Mouse (Mus musculus) cerebellum, adult 2 months (tissue): Measurements from ENCODE around the gene Hoxd4.

ENCODE experiments used
- CTCF ChIP-seq: fragments of 200-500 bp; IDR thresholded peaks from 2 replicates; pipeline ENCODE4 v1.5.1; 2011; ENCODE audit warnings: low read depth, mild to moderate bottlenecking, control low read depth, low read length, moderate library complexity, borderline replicate concordance; ENCODE audit not compliant: insufficient read depth
- POLR2A ChIP-seq: fragments of 200-500 bp; IDR thresholded peaks from 2 replicates; pipeline ENCODE4 v1.6.1; 2011; ENCODE audit warnings: low read length, control low read depth, borderline replicate concordance; ENCODE audit not compliant: insufficient read depth

- TF ChIP-seq CTCF (no peak), POLR2A (no peak)
These were observed 8.4 kb upstream of the Hoxd4 start for GRCm38 (mm10) chr2:74703317-74703716.
